Mouse (Mus musculus) splenic B cell, adult 2 months (primary cell): ENCODE measurements around the gene Abhd17b.
A peak's percentile ranks its signal among the peaks of the same experiment; 100 is the strongest.
"Not testable (repeated sequence)": the region's sequence is repeated elsewhere in the genome, so short reads cannot be mapped to it uniquely, and the experiment has no call there.

Experiments
- DNase-seq: peaks from one replicate; pipeline ENCODE4 v3.0.0-alpha.2; 2011; ENCODE audit warnings: low read depth, low spot score
- H3K27me3 ChIP-seq: 2 replicates; pipeline ENCODE4 v1.6.1; 2012; ENCODE audit warnings: mild to moderate bottlenecking, low read length, moderate library complexity, mixed read lengths; ENCODE audit not compliant: control insufficient read depth, poor library complexity, insufficient read depth, severe bottlenecking
- H3K36me3 ChIP-seq: 2 replicates; pipeline ENCODE4 v1.6.1; 2012; ENCODE audit warnings: mild to moderate bottlenecking, low read length, moderate library complexity, mixed read lengths; ENCODE audit not compliant: control insufficient read depth, poor library complexity, insufficient read depth, severe bottlenecking

Gene Abhd17b

GRCm38 (mm10) chr19:21653172-21653981 lies at the start of gene Abhd17b:
Gene Abhd17b (plus strand): TSS chr19:21653185.
- H3K36me3 ChIP-seq = no peaks in the 10 kb centered on the region
- no peaks in the 10 kb centered on the region for H3K27me3 ChIP-seq
- peak; percentile 36 for DNase-seq

DNA sequence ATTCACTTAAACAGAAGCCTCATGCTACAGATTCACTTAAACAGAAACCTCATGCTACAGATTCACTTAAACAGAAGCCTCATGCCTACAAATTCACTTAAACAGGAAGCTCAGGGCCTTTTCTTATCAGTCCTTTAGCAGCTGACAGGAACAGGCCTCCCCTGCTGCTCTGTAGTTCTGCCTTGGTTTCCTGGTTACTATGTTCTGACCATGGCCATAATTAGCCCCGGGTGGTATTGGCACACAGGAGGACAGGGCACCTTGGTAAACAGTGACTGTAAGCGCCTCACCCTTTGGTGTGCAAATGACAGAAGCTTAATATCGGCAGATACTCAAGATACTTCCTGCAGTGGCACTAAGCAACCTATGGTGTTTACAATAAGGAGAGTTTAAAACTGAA lies 49.1 kb upstream of the Abhd17b start:
- H3K27me3 ChIP-seq = no peaks in the 10 kb centered on the region; the same call in 1 of the 2 replicates
- peak; percentile 41 for DNase-seq
- H3K36me3 ChIP-seq = peaks cover 3% of the 10 kb centered on the region

- no peak for DNase-seq
- Histone ChIP-seq H3K27me3 (no peaks in the 10 kb centered on the region; the same call in 1 of the 2 replicates), H3K36me3 (peaks cover 3% of the 10 kb centered on the region)
Observed at GRCm38 (mm10) chr19:21605294-21605693, 47.7 kb upstream of the Abhd17b start.

GRCm38 (mm10) chr19:21610240-21610639 lies 42.7 kb upstream of the Abhd17b start:
- Histone ChIP-seq H3K36me3 (peaks cover 3% of the 10 kb centered on the region), H3K27me3 (no peaks in the 10 kb centered on the region; the same call in 1 of the 2 replicates)
- no peak for DNase-seq

- H3K36me3 ChIP-seq = peaks cover 3% of the 10 kb centered on the region
Observed at GRCm38 (mm10) chr19:21611297-21611696, 41.7 kb upstream of the Abhd17b start.

GRCm38 (mm10) chr19:21611725-21612575 lies 41.0 kb upstream of the Abhd17b start:
- Histone ChIP-seq H3K27me3 (no peaks in the 10 kb centered on the region; the same call in 1 of the 2 replicates), H3K36me3 (peaks cover 3% of the 10 kb centered on the region)
- peak; percentile 52 for DNase-seq

More at GRCm38 (mm10) chr19:21611297-21611696, 41.7 kb upstream of the Abhd17b start:
- no peak for DNase-seq
- H3K27me3 ChIP-seq = no peaks in the 10 kb centered on the region; the same call in 1 of the 2 replicates

DNA sequence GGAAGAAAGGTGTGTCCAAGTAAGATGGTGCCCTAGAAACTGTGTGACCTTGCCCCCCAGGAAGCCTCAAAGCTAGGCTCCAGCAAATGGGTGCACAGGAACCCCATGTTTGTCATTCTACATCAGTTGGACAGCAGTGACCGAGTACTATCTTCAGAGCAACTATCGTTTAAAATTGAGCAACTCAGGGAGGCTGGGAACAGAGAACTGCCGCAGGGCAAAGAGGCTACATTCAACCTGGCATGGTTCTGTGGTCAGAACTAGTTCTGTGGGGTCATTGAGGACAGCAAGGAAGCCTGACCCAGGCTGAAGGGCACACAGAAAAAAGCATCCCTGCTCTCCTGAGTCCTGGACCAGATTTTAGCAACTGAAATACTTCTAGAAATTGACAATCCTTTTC lies 37.2 kb upstream of the Abhd17b start:
- H3K36me3 ChIP-seq = no peaks in the 10 kb centered on the region

GRCm38 (mm10) chr19:21623410-21624147 lies 29.4 kb upstream of the Abhd17b start:
- DNase-seq = peak; percentile 63
- peaks cover 2% of the 10 kb centered on the region; the same call in 1 of the 2 replicates for H3K36me3 ChIP-seq
- H3K27me3 ChIP-seq = no peaks in the 10 kb centered on the region

More for the DNA sequence above, 37.2 kb upstream of the Abhd17b start:
- no peaks in the 10 kb centered on the region for H3K27me3 ChIP-seq
- DNase-seq = no peak

DNA sequence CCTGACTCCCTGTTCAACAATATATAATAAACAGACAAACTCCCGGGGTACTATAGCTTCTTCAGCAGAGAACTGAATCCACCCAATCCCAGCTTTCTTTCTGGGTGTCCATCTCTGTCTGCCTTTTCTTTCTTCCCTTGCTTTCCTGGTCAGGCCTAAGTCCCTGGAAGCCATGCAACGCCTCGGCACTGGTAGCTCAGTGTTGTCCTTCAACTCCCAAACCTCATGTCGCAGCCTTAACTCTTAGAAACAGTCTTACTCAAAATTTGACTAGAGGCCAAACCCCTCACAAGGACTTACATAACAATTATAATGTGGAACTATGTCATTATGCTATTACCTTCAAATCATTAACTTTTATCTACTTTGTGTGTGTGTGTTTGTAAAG lies 28.8 kb upstream of the Abhd17b start:
- no peak for DNase-seq
- Histone ChIP-seq H3K36me3 (peaks cover 2% of the 10 kb centered on the region; the same call in 1 of the 2 replicates), H3K27me3 (no peaks in the 10 kb centered on the region)

- Histone ChIP-seq H3K27me3 (no peaks in the 10 kb centered on the region), H3K36me3 (peaks cover 2% of the 10 kb centered on the region; the same call in 1 of the 2 replicates)
- no peak for DNase-seq
Observed at GRCm38 (mm10) chr19:21626271-21626988, 26.6 kb upstream of the Abhd17b start.

DNA sequence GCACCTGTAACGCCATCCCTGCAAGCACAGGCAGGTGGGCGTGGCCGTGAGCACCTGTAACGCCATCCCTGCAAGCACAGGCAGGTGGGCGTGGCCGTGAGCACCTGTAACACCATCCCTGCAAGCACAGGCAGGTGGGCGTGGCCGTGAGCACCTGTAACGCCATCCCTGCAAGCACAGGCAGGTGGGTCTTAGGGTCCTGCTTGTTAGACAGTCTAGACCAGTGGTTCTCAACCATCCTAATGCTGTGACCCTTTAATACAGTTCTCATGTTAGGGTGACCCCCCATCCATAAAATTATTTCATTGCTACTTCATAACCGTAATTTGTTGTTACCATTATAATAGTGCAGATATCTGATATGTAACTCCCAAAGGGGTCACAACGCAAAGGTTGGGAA lies 24.5 kb upstream of the Abhd17b start:
- not testable (repeated sequence) for H3K36me3 ChIP-seq, H3K27me3 ChIP-seq, DNase-seq

DNA sequence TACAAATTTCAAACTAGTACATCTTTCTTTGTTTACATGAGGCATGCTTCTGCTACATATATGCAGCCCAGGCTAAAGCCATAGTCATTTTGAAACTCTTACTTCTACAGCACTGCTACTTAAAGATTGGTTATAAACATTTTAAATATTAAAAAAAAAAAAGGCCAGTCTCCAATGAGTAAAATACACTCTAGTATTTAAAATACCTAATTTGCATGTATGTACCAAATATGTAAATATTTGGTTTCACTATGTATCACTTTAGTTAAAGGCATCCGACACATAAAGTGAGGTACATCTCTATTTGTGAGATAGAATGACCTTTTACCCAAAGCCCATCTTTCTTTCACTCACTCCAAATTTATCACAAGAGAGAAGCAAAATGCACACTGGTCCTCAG lies 24.0 kb upstream of the Abhd17b start:
- DNase-seq = peak; percentile 46
- no peaks in the 10 kb centered on the region for H3K27me3 ChIP-seq
- peaks cover 2% of the 10 kb centered on the region; the same call in 1 of the 2 replicates for H3K36me3 ChIP-seq

DNA sequence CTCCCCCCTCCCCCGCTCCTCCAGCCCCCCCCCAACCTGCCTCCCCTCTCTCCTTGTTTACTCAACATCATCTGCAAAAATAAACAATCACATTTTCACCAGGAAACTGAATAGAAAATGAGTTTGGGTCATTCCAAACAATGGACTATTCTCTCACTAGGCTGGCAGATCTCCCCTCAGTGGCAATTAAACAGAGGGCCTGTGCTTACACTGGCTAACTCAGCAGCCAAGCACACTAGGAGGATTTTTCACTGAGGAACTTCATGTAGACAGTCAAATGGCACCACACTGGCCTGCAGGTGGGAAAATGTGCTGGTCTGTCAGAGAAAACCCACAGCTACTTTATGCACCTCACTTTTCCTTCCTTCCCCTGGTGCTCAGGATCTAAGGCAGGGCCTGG lies 23.5 kb upstream of the Abhd17b start:
- H3K27me3 ChIP-seq = no peaks in the 10 kb centered on the region
- H3K36me3 ChIP-seq = peaks cover 2% of the 10 kb centered on the region; the same call in 1 of the 2 replicates
- DNase-seq = peak; percentile 19
